Mouse (Mus musculus): ENCODE results near the gene Proz. TPM values are rescaled to one million over a fixed set of nuclear protein-coding genes. Genes with fewer than 3 reads are reported as not detected.

Gene Proz
- polyA plus RNA-seq, 1 experiment from 2014 or later: 13.0 TPM

- WGBS: 0% methylated on average over 45 of the region's 45 CpGs
- no peaks in the 10 kb centered on the region for H3K27me3 ChIP-seq (replicated peaks; ENCODE audit: control insufficient read depth, insufficient read depth, low read length)
- H3K4me2 ChIP-seq (ENCODE audit: low read depth, low read length): peak overlapping the region; percentile 95
- no peaks in the 10 kb centered on the region for H3K9me3 ChIP-seq (ENCODE audit: control insufficient read depth, low read length)
- H3K4me1 ChIP-seq (ENCODE audit: control insufficient read depth, insufficient read depth, low read length): peaks cover 11% of the 10 kb centered on the region
- ATAC-seq: peak; percentile 78
- H3K27ac ChIP-seq (ENCODE audit: low read length): peak overlapping the region; percentile 98
- peak overlapping the region; percentile 95 for H3K9ac ChIP-seq (ENCODE audit: low read depth, low read length)
- no peaks in the 10 kb centered on the region for H3K36me3 ChIP-seq (ENCODE audit: control insufficient read depth, insufficient read depth, low read length)
- peak overlapping the region; percentile 98 for H3K4me3 ChIP-seq (ENCODE audit: low read length)
These were observed 44.0 kb downstream of the Proz start for GRCm38 (mm10) chr8:13104691-13105086.

- Histone ChIP-seq H3K27me3 (replicated peaks; ENCODE audit: control insufficient read depth, insufficient read depth, low read length) (no peaks in the 10 kb centered on the region), H3K4me3 (ENCODE audit: low read length) (peak within 1 kb of the TSS; percentile 98), H3K4me2 (ENCODE audit: low read depth, low read length) (peak within 1 kb of the TSS; percentile 95), H3K9ac (ENCODE audit: low read depth, low read length) (peak within 1 kb of the TSS; percentile 98), H3K36me3 (ENCODE audit: control insufficient read depth, insufficient read depth, low read length) (no peaks in the 10 kb centered on the region), H3K9me3 (ENCODE audit: control insufficient read depth, low read length) (no peaks in the 10 kb centered on the region), H3K4me1 (ENCODE audit: control insufficient read depth, insufficient read depth, low read length) (peaks cover 11% of the 10 kb centered on the region), H3K27ac (ENCODE audit: low read length) (peak within 1 kb of the TSS; percentile 98)
- WGBS: under 1% methylated on average over 78 of the region's 87 CpGs
- peak; percentile 95 for ATAC-seq
These were observed 44.6 kb downstream of the Proz start, which contains the start of the genes Pcid2 and Cul4a for GRCm38 (mm10) chr8:13105087-13105881. Gene Pcid2, minus strand, starts transcription at chr8:13105459. Gene Cul4a, plus strand, starts transcription at chr8:13105621.

- Histone ChIP-seq H3K4me1 (ENCODE audit: control insufficient read depth, insufficient read depth, low read length) (peaks cover 11% of the 10 kb centered on the region), H3K36me3 (ENCODE audit: control insufficient read depth, insufficient read depth, low read length) (no peaks in the 10 kb centered on the region), H3K4me2 (ENCODE audit: low read depth, low read length) (peak overlapping the region; percentile 91), H3K9ac (ENCODE audit: low read depth, low read length) (peak overlapping the region; percentile 98), H3K9me3 (ENCODE audit: control insufficient read depth, low read length) (no peaks in the 10 kb centered on the region), H3K4me3 (ENCODE audit: low read length) (peak overlapping the region; percentile 98), H3K27me3 (replicated peaks; ENCODE audit: control insufficient read depth, insufficient read depth, low read length) (no peaks in the 10 kb centered on the region), H3K27ac (ENCODE audit: low read length) (peak overlapping the region; percentile 89)
- ATAC-seq: peak; percentile 63
- under 1% methylated on average over 58 of the region's 63 CpGs for WGBS
These were observed 45.3 kb downstream of the Proz start for GRCm38 (mm10) chr8:13105908-13106551.

- WGBS: 80% methylated on average over 13 of the region's 13 CpGs
- Histone ChIP-seq H3K27me3 (replicated peaks; ENCODE audit: control insufficient read depth, insufficient read depth, low read length) (no peaks in the 10 kb centered on the region), H3K4me1 (ENCODE audit: control insufficient read depth, insufficient read depth, low read length) (peaks cover 11% of the 10 kb centered on the region), H3K36me3 (ENCODE audit: control insufficient read depth, insufficient read depth, low read length) (no peaks in the 10 kb centered on the region), H3K4me3 (ENCODE audit: low read length) (no peak overlapping the region), H3K27ac (ENCODE audit: low read length) (no peak overlapping the region), H3K4me2 (ENCODE audit: low read depth, low read length) (no peak overlapping the region), H3K9me3 (ENCODE audit: control insufficient read depth, low read length) (no peaks in the 10 kb centered on the region), H3K9ac (ENCODE audit: low read depth, low read length) (no peak overlapping the region)
- ATAC-seq: no peak
These were observed 47.4 kb downstream of the Proz start for GRCm38 (mm10) chr8:13107990-13108638.

- no peak overlapping the region for H3K4me2 ChIP-seq (ENCODE audit: low read depth, low read length)
- no peak overlapping the region for H3K27ac ChIP-seq (ENCODE audit: low read length)
- no peak overlapping the region for H3K4me3 ChIP-seq (ENCODE audit: low read length)
- no peaks in the 10 kb centered on the region for H3K27me3 ChIP-seq (replicated peaks; ENCODE audit: control insufficient read depth, insufficient read depth, low read length)
- H3K36me3 ChIP-seq (ENCODE audit: control insufficient read depth, insufficient read depth, low read length): no peaks in the 10 kb centered on the region
- no peaks in the 10 kb centered on the region for H3K9me3 ChIP-seq (ENCODE audit: control insufficient read depth, low read length)
- no peak overlapping the region for H3K9ac ChIP-seq (ENCODE audit: low read depth, low read length)
- ATAC-seq: no peak
- peaks cover 5% of the 10 kb centered on the region for H3K4me1 ChIP-seq (ENCODE audit: control insufficient read depth, insufficient read depth, low read length)
- 92% methylated on average over 8 of the region's 8 CpGs for WGBS
These were observed 48.3 kb downstream of the Proz start for GRCm38 (mm10) chr8:13108967-13109366.

GRCm38 (mm10) chr8:13109416-13109960 is 48.8 kb downstream of the Proz start:
- Histone ChIP-seq H3K4me2 (ENCODE audit: low read depth, low read length) (no peak overlapping the region), H3K9ac (ENCODE audit: low read depth, low read length) (no peak overlapping the region), H3K27ac (ENCODE audit: low read length) (no peak overlapping the region), H3K36me3 (ENCODE audit: control insufficient read depth, insufficient read depth, low read length) (no peaks in the 10 kb centered on the region), H3K27me3 (replicated peaks; ENCODE audit: control insufficient read depth, insufficient read depth, low read length) (no peaks in the 10 kb centered on the region), H3K9me3 (ENCODE audit: control insufficient read depth, low read length) (no peaks in the 10 kb centered on the region), H3K4me1 (ENCODE audit: control insufficient read depth, insufficient read depth, low read length) (0 out of 2 replicates have a peak, but pooled peaks cover 2% of the 10 kb centered on the region), H3K4me3 (ENCODE audit: low read length) (no peak overlapping the region)
- ATAC-seq: no peak
- 49% methylated on average over 1 of the region's 1 CpGs for WGBS

- WGBS: 84% methylated on average over 11 of the region's 11 CpGs
- 0 out of 2 replicates have a peak, but pooled peaks cover 2% of the 10 kb centered on the region for H3K4me1 ChIP-seq (ENCODE audit: control insufficient read depth, insufficient read depth, low read length)
- H3K27ac ChIP-seq (ENCODE audit: low read length): no peak overlapping the region
- H3K9me3 ChIP-seq (ENCODE audit: control insufficient read depth, low read length): no peaks in the 10 kb centered on the region
- no peaks in the 10 kb centered on the region for H3K27me3 ChIP-seq (replicated peaks; ENCODE audit: control insufficient read depth, insufficient read depth, low read length)
- no peaks in the 10 kb centered on the region for H3K36me3 ChIP-seq (ENCODE audit: control insufficient read depth, insufficient read depth, low read length)
- no peak for ATAC-seq
- H3K9ac ChIP-seq (ENCODE audit: low read depth, low read length): no peak overlapping the region
- no peak overlapping the region for H3K4me3 ChIP-seq (ENCODE audit: low read length)
- no peak overlapping the region for H3K4me2 ChIP-seq (ENCODE audit: low read depth, low read length)
These were observed 51.2 kb downstream of the Proz start for GRCm38 (mm10) chr8:13111917-13112316.

- 92% methylated on average over 4 of the region's 4 CpGs for WGBS
- no peak overlapping the region for H3K27ac ChIP-seq (ENCODE audit: low read length)
- H3K9me3 ChIP-seq (ENCODE audit: control insufficient read depth, low read length): no peaks in the 10 kb centered on the region
- H3K9ac ChIP-seq (ENCODE audit: low read depth, low read length): no peak overlapping the region
- no peak overlapping the region for H3K4me2 ChIP-seq (ENCODE audit: low read depth, low read length)
- H3K36me3 ChIP-seq (ENCODE audit: control insufficient read depth, insufficient read depth, low read length): 0 out of 2 replicates have a peak, but pooled peaks cover 4% of the 10 kb centered on the region
- no peak overlapping the region for H3K4me3 ChIP-seq (ENCODE audit: low read length)
- ATAC-seq: no peak
- H3K4me1 ChIP-seq (ENCODE audit: control insufficient read depth, insufficient read depth, low read length): no peaks in the 10 kb centered on the region
- no peaks in the 10 kb centered on the region for H3K27me3 ChIP-seq (replicated peaks; ENCODE audit: control insufficient read depth, insufficient read depth, low read length)
These were observed 52.5 kb downstream of the Proz start for GRCm38 (mm10) chr8:13113232-13113631.

- Histone ChIP-seq H3K36me3 (ENCODE audit: control insufficient read depth, insufficient read depth, low read length) (0 out of 2 replicates have a peak, but pooled peaks cover 6% of the 10 kb centered on the region), H3K27ac (ENCODE audit: low read length) (no peak overlapping the region)
- WGBS: 97% methylated on average over 2 of the region's 2 CpGs
These were observed 56.4 kb downstream of the Proz start for GRCm38 (mm10) chr8:13117096-13117495.

More at GRCm38 (mm10) chr8:13117096-13117495, 56.4 kb downstream of the Proz start:
- Histone ChIP-seq H3K9ac (ENCODE audit: low read depth, low read length) (no peak overlapping the region), H3K27me3 (replicated peaks; ENCODE audit: control insufficient read depth, insufficient read depth, low read length) (no peaks in the 10 kb centered on the region), H3K9me3 (ENCODE audit: control insufficient read depth, low read length) (no peaks in the 10 kb centered on the region), H3K4me2 (ENCODE audit: low read depth, low read length) (no peak overlapping the region), H3K4me3 (ENCODE audit: low read length) (no peak overlapping the region), H3K4me1 (ENCODE audit: control insufficient read depth, insufficient read depth, low read length) (no peaks in the 10 kb centered on the region)
- ATAC-seq: no peak
